Mouse (Mus musculus) kidney, adult 2 months (tissue): ENCODE measurements around the gene Krt26. TPM values are rescaled to one million over a fixed set of nuclear protein-coding genes. Genes with fewer than 3 reads are reported as not detected.

Experiments
- DNase-seq: peaks from one replicate; pipeline ENCODE4 v3.0.0; 2021
- H3K27ac ChIP-seq: fragments of 200-500 bp; 2 replicates; pipeline ENCODE4 v1.5.1; 2012; ENCODE audit warnings: low read depth, low read length, control low read depth, inconsistent platforms; ENCODE audit not compliant: insufficient read depth
- H3K27me3 ChIP-seq: fragments of 200-500 bp; replicated peaks from 2 replicates; pipeline ENCODE4 v1.6.1; 2012; ENCODE audit warnings: mild to moderate bottlenecking, moderate library complexity, low read length, inconsistent platforms; ENCODE audit not compliant: control insufficient read depth, insufficient read depth
- H3K36me3 ChIP-seq: fragments of 200-500 bp; 2 replicates; pipeline ENCODE4 v1.6.1; 2012; ENCODE audit warnings: mild to moderate bottlenecking, moderate library complexity, low read length, inconsistent platforms; ENCODE audit not compliant: control insufficient read depth, insufficient read depth
- H3K4me1 ChIP-seq: fragments of 200-500 bp; 2 replicates; pipeline ENCODE4 v1.6.1; 2011; ENCODE audit warnings: low read length; ENCODE audit not compliant: control insufficient read depth, insufficient read depth
- H3K4me3 ChIP-seq: fragments of 200-500 bp; 2 replicates; pipeline ENCODE4 v1.5.1; 2011; ENCODE audit warnings: mild to moderate bottlenecking, low read depth, low read length, control low read depth; ENCODE audit not compliant: insufficient read depth
- CTCF ChIP-seq: fragments of 200-500 bp; conservative IDR thresholded peaks from 2 replicates; pipeline ENCODE4 v1.5.1; 2011; ENCODE audit warnings: low read depth, mild to moderate bottlenecking, control low read depth, low read length, moderate library complexity, mixed read lengths; ENCODE audit not compliant: insufficient read depth, insufficient read length
- POLR2A ChIP-seq: fragments of 200-500 bp; IDR thresholded peaks from one replicate; pipeline ENCODE4 v1.6.1; 2011; ENCODE audit warnings: low read depth, low read length, control low read depth
- WGBS: fragments of 180-500 bp; shearing (Covaris S2); methylation state at CpG from one replicate; pipeline ENCODE4 v1.1.7; 2018; 5-methylcytosine and 5-hydroxymethylcytosine counted together
- polyA plus RNA-seq: library from polyadenylated mRNA; depleted of rRNA; stranded (reverse); fragments of >200 nt; gene quantifications from 2 replicates; pipeline ENCODE4 v1.2.3, GENCODE M21; 2012; rRNA removed

Gene Krt26
- polyA plus RNA-seq, 1 experiment, result not detected

GRCm38 (mm10) chr11:99284833-99285312 is 52.9 kb downstream of the Krt26 start, which contains the start of gene Krt24:
Gene Krt24, minus strand, starts transcription at chr11:99285262.
- WGBS, result 48% methylated on average over 11 of the region's 11 CpGs
- no peaks in the 10 kb centered on the region for H3K27me3 ChIP-seq
- no peaks in the 10 kb centered on the region for H3K36me3 ChIP-seq
- H3K4me3 ChIP-seq, result no peak within 1 kb of the TSS
- DNase-seq, result no peak
- H3K4me1 ChIP-seq, result no peaks in the 10 kb centered on the region
- TF ChIP-seq POLR2A (no peak), CTCF (no peak)
- H3K27ac ChIP-seq, result no peak within 1 kb of the TSS

GRCm38 (mm10) chr11:99284011-99284410 is 53.8 kb downstream of the Krt26 start:
- no peak overlapping the region for H3K27ac ChIP-seq
- H3K27me3 ChIP-seq, result no peaks in the 10 kb centered on the region
- no peak for TF ChIP-seq CTCF
- no peaks in the 10 kb centered on the region for H3K4me1 ChIP-seq
- no peak for DNase-seq
- 86% methylated on average over 5 of the region's 5 CpGs for WGBS
- no peaks in the 10 kb centered on the region for H3K36me3 ChIP-seq
- no peak overlapping the region for H3K4me3 ChIP-seq

GRCm38 (mm10) chr11:99283334-99283733 is 54.4 kb downstream of the Krt26 start:
- H3K4me1 ChIP-seq, result no peaks in the 10 kb centered on the region
- H3K27ac ChIP-seq, result no peak overlapping the region
- DNase-seq, result no peak
- WGBS, result 47% methylated on average over 4 of the region's 4 CpGs
- no peak overlapping the region for H3K4me3 ChIP-seq
- no peak for TF ChIP-seq POLR2A
- TF ChIP-seq CTCF, result no peak
- no peaks in the 10 kb centered on the region for H3K27me3 ChIP-seq
- H3K36me3 ChIP-seq, result no peaks in the 10 kb centered on the region

- 83% methylated on average over 9 of the region's 9 CpGs for WGBS
- no peak for TF ChIP-seq CTCF
- no peak for TF ChIP-seq POLR2A
- Histone ChIP-seq H3K4me1 (no peaks in the 10 kb centered on the region), H3K27ac (no peak overlapping the region), H3K36me3 (no peaks in the 10 kb centered on the region), H3K27me3 (no peaks in the 10 kb centered on the region; the same call in 1 of the 2 replicates), H3K4me3 (no peak overlapping the region)
- DNase-seq, result no peak
Observed at GRCm38 (mm10) chr11:99281116-99281515, 56.6 kb downstream of the Krt26 start.

- Histone ChIP-seq H3K4me3 (no peak overlapping the region), H3K27me3 (no peaks in the 10 kb centered on the region; the same call in 1 of the 2 replicates), H3K4me1 (no peaks in the 10 kb centered on the region), H3K36me3 (no peaks in the 10 kb centered on the region), H3K27ac (no peak overlapping the region)
- 60% methylated on average over 5 of the region's 5 CpGs for WGBS
- no peak for TF ChIP-seq POLR2A
- TF ChIP-seq CTCF, result no peak
- DNase-seq, result no peak
Observed at GRCm38 (mm10) chr11:99279986-99280385, 57.8 kb downstream of the Krt26 start.

Other genes with a start within 250 kb of the Krt26 start
- gene Tns4, start 248.7 kb downstream of the Krt26 start, polyA plus RNA-seq, result 0.86 and 1.8 TPM in 2 replicates
- 1.1 and 11.2 TPM in 2 replicates for gene Ccr7, start 182.9 kb downstream of the Krt26 start, polyA plus RNA-seq
- gene Smarce1, start 106.9 kb downstream of the Krt26 start, polyA plus RNA-seq, result 16.6 and 18.6 TPM in 2 replicates
- gene Krt222, start 93.9 kb downstream of the Krt26 start, polyA plus RNA-seq, result 0.42 and 0.47 TPM in 2 replicates
- not detected in 2 replicates for gene Krt24, start 52.7 kb downstream of the Krt26 start, polyA plus RNA-seq
- gene Krt25, start 15.0 kb downstream of the Krt26 start, polyA plus RNA-seq, result 0.03 TPM in 1 of 2 replicates, not detected in the other
- not detected in 2 replicates for gene Krt27, start 13.1 kb upstream of the Krt26 start, polyA plus RNA-seq
- gene Krt28, start 36.9 kb upstream of the Krt26 start, polyA plus RNA-seq, result 0.05 TPM in 1 of 2 replicates, not detected in the other
- gene Krt10, start 51.4 kb upstream of the Krt26 start, polyA plus RNA-seq, result 2.4 and 3.1 TPM in 2 replicates
- gene Krt12, start 84.3 kb upstream of the Krt26 start, polyA plus RNA-seq, result not detected in 2 replicates
- gene Krt20, start 100.2 kb upstream of the Krt26 start, polyA plus RNA-seq, result 0.13 and 0.23 TPM in 2 replicates
- gene Krt23, start 155.2 kb upstream of the Krt26 start, polyA plus RNA-seq, result 2.7 and 3.5 TPM in 2 replicates
- gene Krt39, start 183.4 kb upstream of the Krt26 start, polyA plus RNA-seq, result not detected in 2 replicates
- gene Krt40, start 205.2 kb upstream of the Krt26 start, polyA plus RNA-seq, result not detected in 2 replicates
- not detected in 2 replicates for gene Krtap3-3, start 212.9 kb upstream of the Krt26 start, polyA plus RNA-seq
- not detected in 2 replicates for gene Krtap3-2, start 218.9 kb upstream of the Krt26 start, polyA plus RNA-seq
- not detected in 2 replicates for gene Gm11939, start 221.5 kb upstream of the Krt26 start, polyA plus RNA-seq
- gene Krtap3-1, start 228.7 kb upstream of the Krt26 start, polyA plus RNA-seq, result not detected in 2 replicates
- gene Krtap1-5, start 243.1 kb upstream of the Krt26 start, polyA plus RNA-seq, result not detected in 2 replicates
- gene Krtap1-4, start 245.7 kb upstream of the Krt26 start, polyA plus RNA-seq, result not detected in 2 replicates